Mouse (Mus musculus): Measurements from ENCODE around the gene Adgrv1. TPM values are rescaled to one million over a fixed set of nuclear protein-coding genes. Genes with fewer than 3 reads are reported as not detected.
A peak's percentile ranks its signal among the peaks of the same experiment; 100 is the strongest.

Gene Adgrv1
- 0.08 and 0.09 TPM in 2 replicates for polyA plus RNA-seq (2012; rRNA removed)
- 0.24 and 0.32 TPM in 2 replicates for polyA plus RNA-seq (2014; fragmentation: Nextera tagmentation; extraction: Ambion mirVana)

- Histone ChIP-seq H3K27ac (no peak within 1 kb of the TSS), H3K4me3 (ENCODE audit: insufficient read depth in 1 of 2, low read depth in 2 of 2, low read length in 2 of 2) (peak within 1 kb of the TSS in 1 of 2 experiments; percentile 25; a peak in 3 of 4 replicates), H3K4me2 (ENCODE audit: low read depth) (peak within 1 kb of the TSS; percentile 41), H3K4me1 (replicated peaks; ENCODE audit: control insufficient read depth in 2 of 2, insufficient read depth in 2 of 2, low read length in 1 of 2) (no peaks in the 10 kb centered on the region), H3K36me3 (replicated peaks; ENCODE audit: control insufficient read depth, insufficient read depth, low read depth) (no peaks in the 10 kb centered on the region), H3K9ac (replicated peaks) (no peak within 1 kb of the TSS), H3K9me3 (ENCODE audit: control insufficient read depth, low read length) (no peaks in the 10 kb centered on the region), H3K27me3 (ENCODE audit: control insufficient read depth, insufficient read depth, low read length) (peaks cover 49% of the 10 kb centered on the region)
- no peak for TF ChIP-seq CTCF (IDR thresholded peaks at IDR 0.05; ENCODE audit: low read depth)
- TF ChIP-seq EP300 (IDR thresholded peaks at IDR 0.05; ENCODE audit: low read depth): no peak
- DNase-seq (ENCODE audit: low read depth in 3 of 3, low spot score in 3 of 3) (no peak), ATAC-seq (ENCODE audit: insufficient read depth) (peak; percentile 79)
- WGBS (ENCODE audit: insufficient replicate concordance): 5% methylated on average over 42 of the region's 42 CpGs
Observed at GRCm38 (mm10) chr13:81632720-81633415, at the start of gene Adgrv1. Gene Adgrv1, minus strand, starts transcription at chr13:81633154.

GRCm38 (mm10) chr13:81675333-81675732 is 42.4 kb upstream of the Adgrv1 start:
- 80% methylated on average over 8 of the region's 8 CpGs for WGBS (ENCODE audit: insufficient replicate concordance)

GRCm38 (mm10) chr13:81667713-81668112 is 34.8 kb upstream of the Adgrv1 start:
- H3K27ac ChIP-seq: no peak overlapping the region
- H3K9ac ChIP-seq (replicated peaks): no peak overlapping the region
- H3K27me3 ChIP-seq (ENCODE audit: control insufficient read depth, insufficient read depth, low read length): no peaks in the 10 kb centered on the region
- peaks cover 48% of the 10 kb centered on the region for H3K36me3 ChIP-seq (replicated peaks; ENCODE audit: control insufficient read depth, insufficient read depth, low read depth)
- no peaks in the 10 kb centered on the region for H3K9me3 ChIP-seq (ENCODE audit: control insufficient read depth, low read length)
- DNase-seq (ENCODE audit: low read depth in 3 of 3, low spot score in 3 of 3): no peak
- TF ChIP-seq EP300 (IDR thresholded peaks at IDR 0.05; ENCODE audit: low read depth) (no peak), CTCF (IDR thresholded peaks at IDR 0.05; ENCODE audit: low read depth) (no peak)
- peaks cover 10 to 13% of the 10 kb centered on the region in 2 experiments for H3K4me1 ChIP-seq (replicated peaks; ENCODE audit: control insufficient read depth in 2 of 2, insufficient read depth in 2 of 2, low read length in 1 of 2)
- WGBS (ENCODE audit: insufficient replicate concordance): 70% methylated on average over 5 of the region's 5 CpGs
- no peak overlapping the region for H3K4me3 ChIP-seq (ENCODE audit: insufficient read depth in 1 of 2, low read depth in 2 of 2, low read length in 2 of 2)
- no peak for ATAC-seq (ENCODE audit: insufficient read depth)
- H3K4me2 ChIP-seq (ENCODE audit: low read depth): no peak overlapping the region

More at GRCm38 (mm10) chr13:81675333-81675732, 42.4 kb upstream of the Adgrv1 start:
- Histone ChIP-seq H3K9me3 (ENCODE audit: control insufficient read depth, low read length) (no peaks in the 10 kb centered on the region), H3K27me3 (ENCODE audit: control insufficient read depth, insufficient read depth, low read length) (no peaks in the 10 kb centered on the region), H3K4me3 (ENCODE audit: insufficient read depth in 1 of 2, low read depth in 2 of 2, low read length in 2 of 2) (no peak overlapping the region), H3K9ac (replicated peaks) (no peak overlapping the region), H3K4me1 (replicated peaks; ENCODE audit: control insufficient read depth in 2 of 2, insufficient read depth in 2 of 2, low read length in 1 of 2) (no peaks in the 10 kb centered on the region), H3K36me3 (replicated peaks; ENCODE audit: control insufficient read depth, insufficient read depth, low read depth) (peaks cover 29% of the 10 kb centered on the region), H3K4me2 (ENCODE audit: low read depth) (no peak overlapping the region), H3K27ac (no peak overlapping the region)
- DNase-seq (ENCODE audit: low read depth in 3 of 3, low spot score in 3 of 3) (no peak), ATAC-seq (ENCODE audit: insufficient read depth) (no peak)
- no peak for TF ChIP-seq EP300 (IDR thresholded peaks at IDR 0.05; ENCODE audit: low read depth)

GRCm38 (mm10) chr13:81664331-81664698 is 31.4 kb upstream of the Adgrv1 start:
- ATAC-seq (ENCODE audit: insufficient read depth) (no peak), DNase-seq (ENCODE audit: low read depth in 3 of 3, low spot score in 3 of 3) (no peak)
- peaks cover 37% of the 10 kb centered on the region for H3K36me3 ChIP-seq (replicated peaks; ENCODE audit: control insufficient read depth, insufficient read depth, low read depth)
- H3K9ac ChIP-seq (replicated peaks): no peak overlapping the region
- H3K27me3 ChIP-seq (ENCODE audit: control insufficient read depth, insufficient read depth, low read length): no peaks in the 10 kb centered on the region
- H3K27ac ChIP-seq: no peak overlapping the region
- H3K4me3 ChIP-seq (ENCODE audit: insufficient read depth in 1 of 2, low read depth in 2 of 2, low read length in 2 of 2): no peak overlapping the region
- TF ChIP-seq EP300 (IDR thresholded peaks at IDR 0.05; ENCODE audit: low read depth) (no peak), CTCF (IDR thresholded peaks at IDR 0.05; ENCODE audit: low read depth) (no peak)
- H3K4me1 ChIP-seq (replicated peaks; ENCODE audit: control insufficient read depth in 2 of 2, insufficient read depth in 2 of 2, low read length in 1 of 2): peaks cover 17 to 21% of the 10 kb centered on the region in 2 experiments
- no peaks in the 10 kb centered on the region for H3K9me3 ChIP-seq (ENCODE audit: control insufficient read depth, low read length)
- H3K4me2 ChIP-seq (ENCODE audit: low read depth): no peak overlapping the region
- WGBS (ENCODE audit: insufficient replicate concordance): 82% methylated on average over 5 of the region's 5 CpGs

GRCm38 (mm10) chr13:81663566-81664330 is 30.8 kb upstream of the Adgrv1 start:
- Histone ChIP-seq H3K4me2 (ENCODE audit: low read depth) (peak overlapping the region; percentile 45), H3K27ac (peak overlapping the region; percentile 43), H3K27me3 (ENCODE audit: control insufficient read depth, insufficient read depth, low read length) (no peaks in the 10 kb centered on the region), H3K9ac (replicated peaks) (peak overlapping the region; percentile 10; the same call in 1 of the 2 replicates), H3K4me1 (replicated peaks; ENCODE audit: control insufficient read depth in 2 of 2, insufficient read depth in 2 of 2, low read length in 1 of 2) (peaks cover 19 to 24% of the 10 kb centered on the region in 2 experiments), H3K36me3 (replicated peaks; ENCODE audit: control insufficient read depth, insufficient read depth, low read depth) (peaks cover 31% of the 10 kb centered on the region), H3K9me3 (ENCODE audit: control insufficient read depth, low read length) (no peaks in the 10 kb centered on the region), H3K4me3 (ENCODE audit: insufficient read depth in 1 of 2, low read depth in 2 of 2, low read length in 2 of 2) (no peak overlapping the region)
- peak in 1 of 3 experiments; percentile 28 for DNase-seq (ENCODE audit: low read depth in 3 of 3, low spot score in 3 of 3)
- TF ChIP-seq EP300 (IDR thresholded peaks at IDR 0.05; ENCODE audit: low read depth): no peak
- TF ChIP-seq CTCF (IDR thresholded peaks at IDR 0.05; ENCODE audit: low read depth): no peak
- 63% methylated on average over 12 of the region's 12 CpGs for WGBS (ENCODE audit: insufficient replicate concordance)
- ATAC-seq (ENCODE audit: insufficient read depth): peak; percentile 92
